Mouse (Mus musculus): ENCODE measurements around the gene Tnfrsf1b.

The Tnfrsf1b gene

DNA sequence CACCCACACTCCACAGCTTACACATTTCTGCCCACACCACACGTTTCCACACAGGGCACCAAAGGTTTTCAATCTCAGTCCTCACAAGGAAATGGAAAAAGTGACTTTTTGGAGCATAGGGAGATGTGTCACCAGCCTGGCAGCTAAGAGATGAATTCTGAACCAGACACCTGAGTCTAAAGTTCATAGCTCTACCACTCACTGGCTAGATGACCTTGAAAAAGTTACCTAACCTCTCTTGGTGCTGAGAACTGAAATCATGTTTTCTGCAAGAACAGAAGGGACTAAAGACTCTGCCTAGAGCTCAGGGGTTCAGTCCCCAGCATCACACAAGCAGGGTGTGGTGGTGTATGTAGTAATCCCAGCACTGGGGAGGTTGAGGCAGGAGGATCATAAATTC is 26.7 kb downstream of the Tnfrsf1b start:
- DNase-seq (ENCODE audit: low spot score), result no peak

DNA sequence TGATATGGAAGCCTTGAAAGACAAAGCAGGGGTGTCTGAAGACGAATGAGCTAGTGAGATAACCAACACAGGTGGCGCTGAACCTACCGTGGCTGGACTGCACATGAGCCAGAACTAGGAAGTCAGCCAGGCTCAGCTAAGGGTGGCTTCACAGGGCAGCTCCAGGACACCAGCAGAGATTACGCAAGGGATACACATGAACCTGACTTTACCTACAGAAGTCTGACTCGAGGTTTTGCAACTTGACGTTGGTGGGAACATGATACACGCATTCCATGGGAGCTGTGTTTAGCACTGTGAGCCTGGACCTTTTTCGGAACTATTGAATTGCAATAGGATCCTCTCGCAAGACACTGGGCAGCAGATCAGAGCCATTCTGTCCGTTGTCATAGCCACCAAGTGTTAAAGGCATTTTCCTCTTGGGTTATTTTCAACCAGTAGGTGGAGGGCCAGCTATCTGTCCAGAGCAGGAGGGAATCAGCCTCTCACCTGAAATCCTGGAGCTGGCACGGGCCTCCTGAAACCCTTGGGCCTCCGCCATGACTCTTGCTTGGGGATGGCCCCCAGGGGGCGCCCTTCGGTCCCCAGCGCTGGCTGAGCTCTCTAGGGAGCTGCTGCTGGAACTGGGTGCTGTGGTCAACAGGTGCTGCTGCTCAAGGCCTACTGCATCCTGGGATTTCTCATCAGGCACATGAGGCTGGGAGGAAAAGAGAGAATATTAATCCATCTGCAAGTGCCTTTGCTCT is 27.3 kb downstream of the Tnfrsf1b start:
- peak; percentile 9 for DNase-seq (ENCODE audit: low spot score)

DNA sequence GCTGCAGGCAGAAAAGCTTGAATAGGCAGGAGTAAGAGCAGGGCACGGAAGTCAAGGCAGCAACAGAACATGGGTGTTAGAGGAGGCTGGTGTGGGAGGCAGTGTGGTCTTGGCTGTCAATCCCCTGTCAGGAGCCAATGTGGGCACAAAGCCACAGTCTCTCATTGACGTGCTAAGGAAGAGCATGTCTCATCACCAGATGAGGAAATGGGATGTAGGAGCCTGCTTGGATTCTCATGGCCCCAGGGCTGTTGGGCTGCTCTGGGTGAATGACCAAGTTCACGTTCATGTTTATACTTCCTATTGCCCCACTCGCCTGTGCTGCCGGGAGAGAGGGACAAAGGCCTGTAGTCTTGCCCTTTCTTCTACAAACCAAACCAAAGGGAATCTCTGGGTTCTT is 28.8 kb downstream of the Tnfrsf1b start:
- no peak for DNase-seq (ENCODE audit: low spot score)

DNA sequence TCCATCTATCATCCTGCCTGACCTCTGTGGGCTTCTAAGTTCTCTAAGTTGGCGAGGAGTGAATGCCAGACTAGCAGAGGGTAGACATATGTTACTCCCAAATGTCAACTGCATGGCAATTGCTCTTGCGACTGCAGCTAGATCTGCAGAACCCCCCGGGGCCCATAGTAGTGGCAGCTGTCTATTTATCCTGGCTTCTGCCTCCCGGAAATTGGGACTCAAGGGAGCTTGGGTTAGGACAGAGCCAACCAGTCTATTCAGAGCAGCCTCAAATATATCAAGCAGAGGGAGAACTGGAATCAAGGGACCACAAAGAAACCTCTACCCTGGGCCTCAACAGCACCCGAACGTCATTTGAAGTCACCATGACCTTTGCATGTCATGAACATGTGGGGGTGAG is 29.6 kb downstream of the Tnfrsf1b start:
- DNase-seq (ENCODE audit: low spot score), result no peak

DNA sequence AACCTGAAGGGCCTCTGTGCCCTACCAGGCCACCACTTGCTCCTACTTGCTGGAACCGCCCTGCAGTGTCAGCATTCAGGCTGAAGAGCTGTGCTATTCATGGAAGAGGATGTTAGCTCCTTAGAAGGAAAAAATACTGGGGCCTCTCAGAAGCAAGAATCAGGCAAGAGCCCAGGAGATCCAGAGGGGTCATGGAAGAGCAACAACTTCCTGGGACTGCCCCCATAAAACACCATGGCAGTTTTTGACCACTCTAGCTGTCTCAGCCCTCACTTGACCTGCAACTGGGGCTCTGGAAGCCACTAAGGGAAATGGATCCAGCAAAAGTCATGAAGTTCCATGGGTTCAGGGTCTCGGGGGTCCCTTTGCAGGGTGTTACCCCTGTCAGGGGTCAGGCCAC is 31.3 kb downstream of the Tnfrsf1b start:
- DNase-seq (ENCODE audit: low spot score), result no peak

DNA sequence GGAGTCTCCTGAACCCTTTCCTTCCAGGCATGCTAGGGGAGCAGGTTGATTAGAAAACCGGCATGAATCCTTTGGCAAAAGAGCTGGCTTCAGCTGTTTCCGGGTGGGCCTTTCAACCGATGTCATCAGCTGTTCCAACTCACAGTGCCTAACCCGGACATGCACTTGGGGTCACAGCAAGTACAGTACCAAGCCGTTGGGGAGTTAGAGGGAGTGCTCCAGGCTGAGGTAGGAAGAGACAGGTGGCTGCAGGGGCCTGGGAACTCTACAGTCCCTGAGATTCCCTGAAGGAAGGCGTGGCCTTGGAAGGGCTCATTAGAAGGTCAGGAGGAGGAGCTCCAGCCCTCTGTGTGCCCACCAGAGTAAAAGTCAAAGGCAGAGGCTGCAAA is 31.9 kb downstream of the Tnfrsf1b start:
- peak; percentile 7 for DNase-seq (ENCODE audit: low spot score)

DNA sequence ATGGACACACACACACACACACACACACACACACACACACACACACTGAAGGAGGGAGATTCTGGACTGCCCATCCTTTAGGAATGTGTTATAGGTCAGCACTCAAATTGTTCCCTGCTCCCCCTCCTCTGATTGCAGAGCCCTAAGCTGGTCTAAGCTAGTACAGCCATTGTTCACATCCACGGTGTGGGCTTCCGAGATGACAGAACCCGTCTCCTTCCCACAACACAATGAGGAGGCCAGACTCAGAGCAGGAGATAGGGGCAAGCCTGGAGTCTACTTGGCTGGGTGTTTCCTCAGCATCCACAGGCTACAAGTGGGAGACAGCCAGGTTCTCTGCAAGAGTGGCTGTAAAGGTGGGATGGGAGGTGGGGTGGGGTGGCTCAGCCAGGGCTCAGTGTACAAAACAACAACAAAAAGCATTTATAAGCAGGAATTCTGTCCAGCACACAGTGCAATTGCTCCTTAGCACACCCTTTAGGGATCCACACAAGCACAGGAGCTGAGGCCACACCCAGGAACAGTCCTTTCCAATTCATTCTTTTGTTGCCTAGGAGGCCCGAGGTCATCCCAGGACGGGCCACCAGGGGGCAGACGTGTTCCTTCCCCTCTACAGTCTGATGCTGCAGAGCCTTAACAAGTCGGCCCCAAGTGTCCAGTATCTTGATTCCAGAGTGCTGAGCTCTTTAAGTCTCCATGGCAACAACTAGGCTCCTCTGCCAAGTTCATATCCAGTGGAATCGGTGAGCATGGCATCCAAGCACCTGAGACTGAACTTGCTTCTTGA is 32.5 kb downstream of the Tnfrsf1b start:
- peak; percentile 95 for DNase-seq (ENCODE audit: low spot score)

DNA sequence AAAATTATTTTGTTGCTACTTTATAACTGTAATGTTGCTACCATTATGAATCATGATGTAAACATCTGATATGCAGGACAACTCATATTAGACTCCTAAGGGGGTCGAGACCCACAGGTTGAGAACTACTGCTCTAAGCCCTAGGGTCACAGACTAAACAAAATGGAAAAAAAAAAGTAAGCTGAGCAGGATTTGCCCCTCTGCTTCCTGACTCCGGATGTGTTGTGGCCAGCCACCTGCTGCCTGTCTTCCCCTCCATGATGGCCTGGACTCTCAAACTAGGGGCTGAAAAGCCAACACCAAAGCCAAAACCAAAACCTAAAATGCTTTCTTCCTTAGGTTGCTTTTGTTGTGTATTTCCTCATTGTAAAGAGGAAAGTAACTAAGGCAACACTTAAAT is 35.6 kb downstream of the Tnfrsf1b start:
- no peak for DNase-seq (ENCODE audit: low spot score)

DNA sequence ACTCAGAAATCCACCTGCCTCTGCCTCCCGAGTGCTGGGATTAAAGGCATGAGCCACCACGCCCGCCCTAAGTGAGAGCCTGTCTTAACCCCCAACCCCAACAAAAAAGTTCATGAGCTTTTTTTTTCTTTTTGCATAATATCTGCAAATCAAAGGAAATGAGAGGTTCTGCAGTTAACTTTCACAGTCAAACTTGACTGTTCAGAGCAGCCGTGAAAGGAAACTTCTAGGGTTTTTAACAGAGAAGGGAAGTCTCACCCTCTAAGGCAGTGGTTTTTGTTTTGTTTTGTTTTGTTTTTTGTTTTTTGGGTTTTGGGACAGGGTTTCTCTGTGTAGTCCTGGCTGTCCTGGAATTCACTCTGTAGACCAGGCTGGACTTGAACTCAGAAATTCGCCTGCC is 36.1 kb downstream of the Tnfrsf1b start:
- DNase-seq (ENCODE audit: low spot score), result no peak

DNA sequence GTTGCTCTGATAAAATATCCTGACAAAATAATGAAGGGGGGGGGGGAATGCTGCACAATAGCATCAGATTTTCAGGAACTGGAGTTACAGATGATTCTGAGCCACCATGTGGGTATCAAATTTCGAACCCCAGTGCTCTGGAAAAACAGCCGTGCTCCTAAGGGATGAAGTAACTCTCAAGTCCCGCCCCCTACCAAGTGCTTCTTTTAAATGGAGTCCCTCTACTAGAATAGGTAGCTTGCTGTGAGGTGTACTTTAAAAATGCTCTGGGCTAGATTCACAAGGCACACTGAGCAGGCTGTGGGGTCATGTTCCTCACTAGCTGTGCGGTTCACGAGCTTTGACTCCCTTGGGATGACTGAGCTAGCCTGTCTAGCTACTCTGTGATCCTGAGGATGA is 37.0 kb downstream of the Tnfrsf1b start:
- no peak for DNase-seq (ENCODE audit: low spot score)

DNA sequence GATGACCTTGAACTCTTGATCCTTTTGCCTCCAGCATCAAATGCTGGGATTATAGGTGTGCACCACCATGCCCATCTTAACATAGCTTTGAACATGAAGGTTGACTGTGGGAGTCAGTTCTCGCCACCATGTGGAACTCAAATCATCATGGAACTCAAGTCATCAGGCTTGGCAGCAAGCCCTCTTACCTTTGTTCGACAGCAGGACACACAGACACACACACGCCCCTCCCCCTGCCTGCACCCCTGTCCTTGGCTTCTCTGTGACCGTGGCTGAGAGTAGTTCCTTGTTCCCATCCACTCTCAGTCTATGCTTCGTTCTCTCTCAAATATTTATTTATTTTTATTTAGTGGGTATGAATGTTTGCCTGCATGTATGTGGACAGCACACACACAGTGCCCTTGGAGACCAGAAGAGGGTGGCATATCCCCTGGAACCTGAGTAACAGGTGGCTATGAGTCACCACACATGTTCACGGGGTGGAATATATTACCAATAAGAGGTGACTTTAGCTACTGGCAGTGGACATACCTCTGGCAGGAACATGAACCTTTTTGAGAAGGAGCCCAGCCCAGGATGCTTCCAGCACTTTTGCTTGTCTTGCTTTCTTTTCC is 37.5 kb downstream of the Tnfrsf1b start:
- no peak for DNase-seq (ENCODE audit: low spot score)

DNA sequence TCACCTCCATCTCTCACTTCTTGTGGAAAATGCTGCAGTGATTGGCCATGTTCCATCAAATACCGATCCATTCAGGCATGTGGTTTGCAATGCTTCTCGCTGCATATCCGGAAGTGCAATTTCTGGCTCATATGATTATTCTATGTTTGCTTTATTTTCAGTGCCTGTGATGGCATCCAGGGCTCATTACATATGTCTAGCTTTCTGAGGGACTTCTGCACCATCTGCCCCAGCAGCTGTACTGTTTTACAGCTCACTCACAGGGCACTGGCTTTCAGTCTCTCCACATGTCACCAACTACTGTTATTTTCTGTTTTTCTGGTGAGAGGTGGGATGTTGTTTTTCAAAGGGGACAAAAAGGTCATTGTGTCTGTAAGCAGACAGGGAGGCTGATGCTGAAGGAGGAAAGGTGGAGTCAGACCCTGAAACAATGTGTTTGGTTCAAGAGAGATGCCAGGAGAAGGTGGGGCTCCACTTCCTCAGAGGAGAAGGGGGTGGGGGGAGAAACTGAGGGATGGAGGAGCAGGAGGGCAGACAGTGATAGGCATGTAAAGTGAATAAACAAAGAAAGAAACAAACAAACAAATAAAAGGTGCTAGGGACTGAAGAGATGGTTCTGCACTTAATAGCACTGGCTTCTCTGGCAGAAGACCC is 38.8 kb downstream of the Tnfrsf1b start:
- DNase-seq (ENCODE audit: low spot score), result no peak

DNA sequence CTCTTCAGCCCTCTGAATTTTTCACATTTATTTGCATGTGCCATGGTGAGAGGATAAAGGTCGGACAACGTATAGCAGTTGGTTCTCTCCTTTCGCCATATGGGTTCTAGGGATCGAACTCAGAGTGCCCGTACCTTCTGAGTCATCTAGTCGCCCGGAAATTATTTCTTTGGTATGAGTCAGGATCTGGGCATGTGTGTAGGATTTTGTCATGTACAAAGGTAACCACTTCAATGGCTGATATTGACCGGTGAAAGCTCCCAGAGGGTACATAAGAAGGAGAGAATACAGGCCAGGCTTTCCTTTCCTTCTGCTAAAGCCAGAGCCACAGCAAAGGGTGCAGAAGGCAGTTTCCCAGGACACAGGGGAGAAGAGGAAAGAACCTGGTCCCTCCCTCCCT is 41.9 kb downstream of the Tnfrsf1b start:
- no peak for DNase-seq (ENCODE audit: low spot score)

DNA sequence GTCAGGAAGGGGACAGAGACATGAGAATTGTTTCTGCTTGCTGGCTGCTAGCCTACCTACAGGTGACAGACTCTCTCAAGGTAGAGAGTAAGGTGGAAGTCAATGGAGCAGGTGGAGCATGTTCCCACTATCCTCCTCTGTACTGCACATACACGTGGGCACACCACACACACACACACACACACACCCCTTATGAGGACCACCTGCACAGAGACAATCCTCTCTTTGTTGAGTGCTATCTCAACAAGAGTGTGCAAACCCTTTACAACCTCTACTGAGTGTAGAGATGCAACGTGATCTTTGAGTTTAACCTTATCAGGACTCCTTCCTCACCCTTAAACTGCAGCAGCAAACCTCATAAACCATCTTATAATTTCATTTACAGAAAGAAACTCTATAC is 43.4 kb downstream of the Tnfrsf1b start:
- DNase-seq (ENCODE audit: low spot score), result no peak

DNA sequence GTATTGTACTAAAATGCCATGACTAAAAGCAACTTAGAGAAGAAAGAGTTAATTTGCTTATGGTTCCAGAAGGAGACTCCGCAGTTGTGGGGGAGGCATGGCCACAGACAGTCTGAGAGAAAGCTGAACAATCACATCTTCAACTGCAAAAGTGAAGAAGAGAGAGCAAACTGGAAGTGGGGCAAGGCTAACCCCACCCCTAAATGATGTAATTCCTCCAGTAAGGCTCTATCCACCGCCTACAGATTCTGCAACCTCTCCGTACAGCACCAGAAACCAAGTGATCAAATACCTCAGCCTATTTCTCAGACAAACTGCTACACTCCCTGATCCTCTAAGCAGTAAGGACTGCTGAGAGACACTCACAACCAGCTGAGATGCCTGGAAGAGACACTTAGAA is 45.2 kb downstream of the Tnfrsf1b start:
- DNase-seq (ENCODE audit: low spot score), result no peak

DNA sequence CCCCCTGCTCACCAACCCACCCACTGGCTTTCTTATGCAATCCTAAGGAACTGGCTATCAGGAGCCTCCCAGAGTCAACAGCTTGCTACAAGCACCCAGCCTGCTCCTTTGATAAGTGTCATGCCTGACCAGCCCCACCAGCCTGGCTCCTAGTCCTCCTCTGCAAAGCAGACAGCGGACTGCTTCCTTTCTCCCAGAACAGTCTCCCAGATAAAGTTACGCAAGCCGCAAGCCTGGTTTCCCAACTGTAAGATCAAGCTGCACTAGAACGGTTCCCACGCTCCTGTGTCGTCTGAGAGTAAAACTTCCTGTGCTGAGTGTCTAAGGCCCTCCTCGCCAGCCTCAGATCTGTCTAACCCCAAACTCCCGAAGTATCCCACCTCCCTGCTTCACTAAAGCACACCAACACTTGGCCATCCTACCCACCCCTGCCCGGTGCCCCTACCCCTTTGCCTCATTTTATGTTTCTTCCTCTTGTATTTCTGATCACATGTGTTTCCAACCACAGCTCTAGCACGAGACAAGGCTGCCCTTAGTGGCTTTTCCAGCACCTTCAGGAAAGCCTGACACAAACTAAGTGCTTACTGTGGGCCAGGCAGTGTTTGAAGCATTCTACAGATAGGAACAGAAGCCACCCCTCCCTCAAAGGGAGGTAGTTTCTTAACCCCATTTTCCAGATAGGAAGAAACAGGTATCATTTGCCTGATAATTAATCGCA is 46.5 kb downstream of the Tnfrsf1b start:
- no peak for DNase-seq (ENCODE audit: low spot score)

DNA sequence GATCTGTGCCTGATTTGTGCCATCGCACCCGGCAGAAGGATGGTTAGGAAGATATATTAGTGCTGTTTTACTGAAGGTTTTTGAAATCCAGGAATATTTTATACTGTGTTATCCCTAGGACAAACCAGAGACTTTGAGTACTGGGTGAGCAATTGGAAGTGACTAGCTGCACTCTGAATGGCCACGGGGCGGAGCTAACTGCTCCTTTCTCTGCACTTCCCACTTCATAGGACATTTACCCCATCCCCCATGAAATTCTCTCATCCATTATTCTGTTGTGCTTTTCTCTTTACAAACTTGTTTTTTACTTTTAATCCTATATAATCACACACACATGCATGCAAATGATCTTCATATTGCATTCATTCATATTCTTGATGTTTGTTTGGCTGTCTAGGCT is 50.1 kb downstream of the Tnfrsf1b start:
- DNase-seq (ENCODE audit: low spot score), result peak; percentile 10

DNA sequence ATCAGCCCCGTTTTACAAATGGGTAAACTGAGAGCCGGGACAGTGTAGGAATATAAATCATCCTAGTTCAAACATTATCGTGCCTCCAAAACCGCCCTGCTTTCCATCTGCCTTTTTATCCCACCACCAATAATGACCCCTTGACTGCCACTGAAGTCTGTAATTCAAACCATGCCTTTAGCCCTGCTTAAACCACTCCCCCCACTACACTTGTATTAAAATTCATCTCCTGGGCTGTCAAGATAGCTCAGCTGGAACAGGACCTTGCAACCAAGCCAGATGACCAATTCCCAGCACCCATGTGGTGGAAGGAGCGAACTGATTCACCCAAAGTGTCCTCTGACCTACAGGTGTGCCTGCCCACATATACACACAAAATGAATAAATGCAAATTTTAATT is 51.5 kb downstream of the Tnfrsf1b start:
- no peak for DNase-seq (ENCODE audit: low spot score)

DNA sequence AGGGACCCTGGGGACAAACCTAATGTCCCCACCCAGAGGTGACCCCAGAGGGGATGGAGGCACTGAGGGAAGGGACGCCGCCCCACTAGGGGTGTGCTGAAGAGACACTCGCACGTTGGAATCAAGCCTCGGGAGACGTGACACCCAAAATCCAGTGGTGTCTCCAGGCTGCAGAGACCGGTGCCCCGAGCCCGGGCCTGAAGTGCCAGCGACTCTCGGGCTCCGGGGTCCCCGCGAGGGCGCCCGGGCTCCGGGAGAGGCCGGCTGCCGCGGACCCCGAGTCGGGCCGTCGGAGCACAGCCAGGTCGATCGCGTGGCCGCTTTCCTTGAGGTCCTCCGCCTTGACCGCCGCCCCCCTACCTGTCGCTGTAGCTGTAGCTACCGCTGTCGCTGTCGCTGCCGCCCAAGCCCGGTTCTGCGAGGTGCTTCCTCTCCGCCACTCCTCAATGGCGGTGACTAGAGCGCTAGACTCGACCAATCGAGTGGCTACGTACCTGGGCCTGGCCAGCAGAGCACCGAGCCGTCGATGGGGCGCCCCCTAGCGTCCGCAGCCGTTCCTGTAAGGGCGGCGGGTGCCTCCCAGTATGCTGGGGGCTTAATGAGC is 52.0 kb downstream of the Tnfrsf1b start, which contains the start of gene Vps13d:
Gene Vps13d, minus strand, starts transcription at position 447 of the 604 bp plus-strand sequence.
- DNase-seq (ENCODE audit: low spot score), result peak; percentile 96

DNA sequence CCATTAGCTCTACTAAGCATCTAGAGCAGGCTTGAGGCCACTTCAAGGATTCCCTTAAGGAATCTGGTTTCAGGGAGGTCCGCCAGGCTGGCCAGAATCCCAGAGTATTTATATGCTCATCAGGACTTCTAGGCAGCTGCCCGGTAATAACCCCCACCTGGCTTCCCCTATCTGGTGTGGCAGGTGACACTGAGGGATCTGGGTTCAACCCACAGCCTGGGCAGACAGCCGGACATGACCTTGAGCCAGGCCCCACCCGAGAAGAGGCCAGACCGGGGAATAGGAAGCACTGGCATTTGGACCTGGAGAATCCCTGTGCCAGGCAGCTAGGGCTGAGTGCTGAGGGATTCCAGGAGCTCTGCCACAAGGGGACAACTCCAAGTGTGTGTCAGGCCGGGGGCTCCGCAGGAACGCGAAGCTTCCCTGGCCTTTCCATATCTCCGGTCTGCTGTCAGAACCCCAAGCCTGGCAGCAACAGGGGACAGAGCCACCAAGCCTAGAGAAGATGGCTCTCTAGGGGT is 52.6 kb downstream of the Tnfrsf1b start:
- peak; percentile 13 for DNase-seq (ENCODE audit: low spot score)

DNA sequence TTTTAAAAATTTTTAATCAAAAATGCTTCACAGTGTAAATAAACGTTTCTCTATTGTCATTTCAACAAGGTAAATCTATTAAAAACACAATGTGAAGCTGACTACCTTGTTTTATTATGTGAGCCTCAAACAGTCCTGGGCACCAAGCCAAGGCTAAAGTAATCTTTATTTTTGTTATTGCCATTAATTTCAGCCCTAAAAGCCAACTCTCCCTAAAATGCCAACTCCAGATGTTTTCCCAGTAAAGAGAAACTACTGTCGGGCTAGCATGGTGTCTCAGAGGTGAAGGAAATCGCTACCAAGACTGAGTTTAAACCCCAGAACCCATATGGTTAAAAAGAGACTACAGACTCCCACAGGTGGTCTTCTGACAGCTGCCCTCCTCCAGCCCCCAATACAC is 53.3 kb downstream of the Tnfrsf1b start:
- DNase-seq (ENCODE audit: low spot score), result no peak
